2 mouse cellular contexts compared by ENCODE assay signal in genomic region chr16:31256151-31256550, GRCm38 (mm10).
TF ChIP-seq lines count a peak whose summit lies in the region.

No protein-coding gene starts in this region.

TF ChIP-seq in CH12.LX, 34 proteins besides CTCF, POLR2A, EP300 and RAD21:
- TF ChIP-seq ZC3H11A (IDR thresholded peaks at IDR 0.05; ENCODE audit: low read depth, low read length) = no peak
- TF ChIP-seq ZNF384 (IDR thresholded peaks at IDR 0.05; ENCODE audit: low read depth, low read length) = no peak
- TF ChIP-seq ELF1 (IDR thresholded peaks at IDR 0.05; ENCODE audit: low read depth, low read length) = peak; percentile 56
- no peak for TF ChIP-seq KAT2A (IDR thresholded peaks at IDR 0.05; ENCODE audit: insufficient replicate concordance, low read length)
- TF ChIP-seq CHD1 (IDR thresholded peaks at IDR 0.05; ENCODE audit: low read depth, low read length) = no peak
- TF ChIP-seq ZKSCAN1 (IDR thresholded peaks at IDR 0.05; ENCODE audit: borderline replicate concordance, low read depth, low read length) = no peak
- TF ChIP-seq MAFK (IDR thresholded peaks at IDR 0.05; ENCODE audit: insufficient replicate concordance, low read length) = peak; percentile 78; the same call in 1 of the 2 replicates
- no peak for TF ChIP-seq MEF2A (IDR thresholded peaks at IDR 0.05; ENCODE audit: borderline replicate concordance, low read depth, low read length)
- no peak for TF ChIP-seq CHD2 (IDR thresholded peaks at IDR 0.05; ENCODE audit: low read length)
- TF ChIP-seq MAX (IDR thresholded peaks at IDR 0.05; ENCODE audit: low read length) = no peak
- no peak for TF ChIP-seq MAZ (IDR thresholded peaks at IDR 0.05; ENCODE audit: low read depth, low read length)
- TF ChIP-seq JUN (IDR thresholded peaks at IDR 0.05; ENCODE audit: insufficient read depth, low read depth, low read length) = no peak
- TF ChIP-seq UBTF (IDR thresholded peaks at IDR 0.05; ENCODE audit: low read depth, low read length) = no peak

TF ChIP-seq in ES-E14, 5 proteins besides CTCF, POLR2A, EP300 and RAD21:
- peak; percentile 70; the same call in 1 of the 2 replicates for TF ChIP-seq MAFK (IDR thresholded peaks at IDR 0.05; ENCODE audit: insufficient read depth, low read depth, low read length)
- no peak for TF ChIP-seq CHD2 (IDR thresholded peaks at IDR 0.05; ENCODE audit: low read depth, low read length)
- no peak for TF ChIP-seq HCFC1 (IDR thresholded peaks at IDR 0.05; ENCODE audit: borderline replicate concordance, insufficient read depth, low read length)
- TF ChIP-seq ZNF384 (IDR thresholded peaks at IDR 0.05; ENCODE audit: low read depth, low read length) = no peak
